ENCODE assay signal across 8 mouse cellular contexts in the genomic region with DNA sequence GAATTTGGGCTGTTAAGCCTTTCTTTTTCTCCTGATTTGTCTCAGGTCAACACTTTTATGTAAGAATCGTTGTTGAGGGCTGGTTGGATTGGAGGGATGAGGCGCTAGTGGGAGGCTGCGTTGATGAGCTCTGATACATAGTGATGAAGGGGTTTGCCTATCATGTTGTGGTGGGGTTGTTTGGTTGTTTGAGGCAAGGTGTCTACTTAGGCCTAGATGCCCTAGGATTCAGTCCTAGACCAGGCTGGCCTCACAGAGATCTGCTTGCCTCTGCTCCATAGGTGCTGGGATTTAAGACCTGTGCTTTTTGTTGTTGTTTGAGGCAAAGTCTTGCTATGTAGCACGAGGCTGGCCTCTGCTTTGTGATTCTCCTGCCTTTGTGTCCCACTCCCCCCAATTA. TPM values are rescaled to one million over a fixed set of nuclear protein-coding genes. Genes with fewer than 3 reads are reported as not detected.
DNase-seq lines count a peak whose midpoint lies in the region; ATAC-seq and TF ChIP-seq lines count a peak whose summit lies in the region.

No protein-coding gene starts in this region.

- intact Hi-C loops in left cerebral cortex, adult 2 months (cut with DNase I): loop anchor here (5.0 kb wide), 1 partner anchor 75 kb away; a partner anchor contains a TSS

- DNase-seq in left cerebral cortex, adult 2 months (ENCODE audit: extremely low spot score in 1 of 2, low spot score in 2 of 2): no peak
- no peak for DNase-seq in left cerebral cortex, adult 18-20 months (ENCODE audit: low spot score in 2 of 2)
- peak; percentile 33 to 55 for DNase-seq in natural killer cell, adult 2 months (ENCODE audit: low spot score in 2 of 2)
- no peak for DNase-seq in urinary bladder, postnatal 10 days (ENCODE audit: low spot score)
- DNase-seq in layer of hippocampus, postnatal 10 days (ENCODE audit: low spot score in 2 of 2): no peak
- DNase-seq in retina, postnatal 1 day: no peak

- ATAC-seq in inflammation-experienced regulatory T-cells, adult 6 months: peak; percentile 29

- H3K4me1 ChIP-seq in bone marrow macrophage, adult 2 months (ENCODE audit: control insufficient read depth, insufficient read depth, low read length): peaks cover 36% of the 10 kb centered on the region

- H3K27ac ChIP-seq in left cerebral cortex, adult 2 months: peak overlapping the region; percentile 97; the same call in 1 of the 2 replicates
- no peak overlapping the region for H3K27ac ChIP-seq in bone marrow macrophage, adult 2 months (ENCODE audit: insufficient read depth, low read depth, low read length)

- H3K4me3 ChIP-seq in left cerebral cortex, adult 2 months: peak overlapping the region; percentile 94
- peak overlapping the region; percentile 94; the same call in 1 of the 2 replicates for H3K4me3 ChIP-seq in bone marrow macrophage, adult 2 months (ENCODE audit: insufficient read depth, low read length)

- no peak for TF ChIP-seq CTCF in left cerebral cortex, adult 2 months (IDR thresholded peaks at IDR 0.05)
- TF ChIP-seq CTCF in bone marrow macrophage, adult 2 months (IDR thresholded peaks at IDR 0.05; ENCODE audit: low read depth, low read length): 0 out of 2 replicates have a peak, but pooled peaks have one; percentile 12

- no peak for TF ChIP-seq POLR2A in bone marrow macrophage, adult 2 months (IDR thresholded peaks at IDR 0.05; ENCODE audit: borderline replicate concordance, low read depth, low read length)

RNA-seq across cellular contexts. Expression of a gene that starts 1.4 kb away (rescaled TPM):
- total RNA-seq in left cerebral cortex, adult 2 months (2021): 10 to 100 TPM; 90.6 to 93.6 TPM
- total RNA-seq in left cerebral cortex, adult 18-20 months (2021): 100 to 1,000 TPM in 1 of 2 experiments, 10 to 100 TPM in 1; 96.4 to 102 TPM
- polyA plus RNA-seq in bone marrow macrophage, adult 2 months (2012; ENCODE audit: insufficient read depth, insufficient read length, missing spikeins): 50.8 and 57.5 TPM in 2 replicates
- 10 to 100 TPM; 70.5 to 87.9 (median 74.9) TPM for polyA plus RNA-seq in inflammation-experienced regulatory T-cells, adult 6 months (2017; shearing (Covaris generic))
- total RNA-seq in layer of hippocampus, postnatal 10 days (2021): 10 to 100 TPM; 54.9 to 59.0 TPM

Comparison
In these comparisons a context has a peak if more than half of its experiments do, and no peak if none do; other contexts are left out.
1. DNase-seq: peak in natural killer cell, adult 2 months (2 of 2); none in left cerebral cortex, adult 2 months (0 of 2), left cerebral cortex, adult 18-20 months (0 of 2), urinary bladder, postnatal 10 days (single experiment), layer of hippocampus, postnatal 10 days (0 of 2) and retina, postnatal 1 day (single experiment).